Mouse (Mus musculus) right cerebral cortex, postnatal 36 days (tissue): ENCODE measurements around the gene Paics.
"Not testable (repeated sequence)": the region's sequence is repeated elsewhere in the genome, so short reads cannot be mapped to it uniquely, and the experiment has no call there.

Experiments used
- DNase-seq, 2 experiments: peaks; one replicate each; pipeline ENCODE4 v3.0.0; 2022; ENCODE audit warnings: low spot score in 2 of 2, mixed read lengths in 1 of 2

The Paics gene

GRCm38 (mm10) chr5:76952112-76953040 lies 1.3 kb downstream of the Paics start:
- DNase-seq, result no peak

DNA sequence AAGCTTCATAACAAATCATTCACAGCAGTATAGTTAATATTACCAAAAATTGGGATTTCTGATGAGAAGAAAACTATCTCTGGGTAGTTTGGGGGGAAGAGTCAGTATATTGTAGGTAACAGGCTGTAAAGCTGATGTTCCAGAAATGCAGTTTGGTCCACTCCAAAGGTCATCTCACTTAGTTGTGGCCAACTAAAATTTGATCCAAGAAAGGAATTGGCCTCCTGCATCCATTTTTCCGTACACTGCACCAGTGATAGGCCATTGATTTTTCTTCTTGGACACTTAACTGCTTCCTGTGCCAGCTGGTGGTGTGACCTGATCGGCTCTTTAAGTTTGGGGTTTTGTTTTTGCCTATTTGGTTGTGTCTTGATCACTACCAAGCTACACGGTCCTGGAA lies 2.7 kb downstream of the Paics start:
- no peak for DNase-seq

GRCm38 (mm10) chr5:76954271-76954900 lies 3.3 kb downstream of the Paics start:
- no peak for DNase-seq

GRCm38 (mm10) chr5:76955474-76955873 lies 4.4 kb downstream of the Paics start:
- DNase-seq, result no peak

GRCm38 (mm10) chr5:76957954-76958353 lies 6.8 kb downstream of the Paics start:
- no peak for DNase-seq

GRCm38 (mm10) chr5:76959587-76959986 lies 8.5 kb downstream of the Paics start:
- no peak for DNase-seq

- no peak for DNase-seq
These were observed 11.4 kb downstream of the Paics start for GRCm38 (mm10) chr5:76962545-76962944.

DNA sequence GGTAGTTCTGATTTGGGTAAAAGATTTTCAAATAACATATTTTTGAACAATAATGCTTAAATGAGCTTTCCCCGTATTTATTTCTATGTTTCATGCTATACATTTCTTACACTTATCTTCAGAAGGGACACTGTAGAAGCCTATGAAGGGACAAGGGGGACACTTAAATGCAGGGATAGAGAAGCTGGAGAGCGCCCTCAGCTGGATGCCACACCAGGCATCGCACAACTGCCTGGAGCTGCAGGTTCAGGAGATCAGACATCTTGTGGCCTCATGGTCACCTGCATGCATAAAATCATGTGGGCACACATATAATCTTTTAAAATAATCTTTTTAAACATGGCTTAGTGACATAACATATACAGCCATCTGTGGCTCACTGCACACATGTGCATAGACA lies 13.5 kb downstream of the Paics start:
- DNase-seq, result no peak

- DNase-seq, result no peak
These were observed 18.1 kb downstream of the Paics start for GRCm38 (mm10) chr5:76969250-76969649.

DNA sequence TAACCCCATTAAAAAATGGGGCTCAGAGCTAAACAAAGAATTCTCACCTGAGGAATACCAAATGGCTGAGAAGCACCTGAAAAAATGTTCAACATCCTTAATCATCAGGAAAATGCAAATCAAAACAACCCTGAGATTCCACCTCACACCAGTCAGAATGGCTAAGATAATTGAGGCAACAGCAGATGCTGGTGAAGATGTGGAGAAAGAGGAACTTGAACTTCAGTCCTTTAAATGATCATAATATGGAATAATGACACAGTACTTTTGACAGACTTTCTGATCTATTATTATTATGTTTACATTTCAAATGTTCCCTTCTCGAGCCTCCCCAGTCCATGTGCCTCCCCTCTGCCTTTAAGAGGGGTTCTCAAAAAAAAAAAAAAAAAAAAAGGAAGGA lies 20.0 kb downstream of the Paics start:
- not testable (repeated sequence) for DNase-seq

DNA sequence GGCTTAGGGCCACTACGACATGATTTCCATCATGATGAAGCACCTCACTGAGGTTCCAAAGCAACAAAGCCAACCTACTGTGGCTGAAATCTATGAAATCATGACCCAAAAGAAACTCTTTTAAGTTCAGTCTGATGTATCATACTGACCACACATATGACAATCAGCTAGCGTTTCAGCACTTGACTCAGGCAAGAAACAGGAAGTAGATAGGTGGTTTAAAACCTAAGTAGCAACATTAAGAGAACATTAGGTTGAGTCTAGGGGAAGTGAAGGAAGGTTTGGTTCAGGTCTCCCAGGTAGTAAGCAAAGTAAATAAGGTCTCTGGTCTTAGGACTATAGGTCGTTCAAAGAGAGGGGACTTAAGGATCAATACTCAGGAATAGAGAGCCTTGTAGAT lies 22.4 kb downstream of the Paics start:
- no peak for DNase-seq

DNA sequence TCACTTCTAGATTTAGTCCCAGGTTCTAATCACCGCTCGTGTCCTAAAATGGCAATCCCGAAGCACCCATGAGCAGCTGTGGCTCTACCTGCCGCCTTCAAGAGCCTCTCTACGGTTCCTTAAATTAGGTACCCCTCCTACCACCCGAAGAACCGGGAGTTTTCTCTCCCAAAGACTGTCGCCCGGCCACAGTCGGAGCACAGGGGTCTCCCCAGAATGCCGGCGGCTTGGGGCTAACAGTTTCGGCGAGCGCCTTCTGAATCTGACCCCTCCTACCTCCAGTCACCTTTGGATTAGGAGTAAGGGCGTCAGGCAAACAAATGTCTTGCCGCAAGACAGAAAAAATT lies 23.1 kb downstream of the Paics start:
- DNase-seq, result no peak

- peak; percentile 68 to 72 for DNase-seq
These were observed 23.6 kb downstream of the Paics start, which contains the start of gene Srp72 for GRCm38 (mm10) chr5:76974554-76975285. Gene Srp72, plus strand, starts transcription at chr5:76974683.

GRCm38 (mm10) chr5:76975736-76976135 lies 24.6 kb downstream of the Paics start:
- DNase-seq, result no peak

DNA sequence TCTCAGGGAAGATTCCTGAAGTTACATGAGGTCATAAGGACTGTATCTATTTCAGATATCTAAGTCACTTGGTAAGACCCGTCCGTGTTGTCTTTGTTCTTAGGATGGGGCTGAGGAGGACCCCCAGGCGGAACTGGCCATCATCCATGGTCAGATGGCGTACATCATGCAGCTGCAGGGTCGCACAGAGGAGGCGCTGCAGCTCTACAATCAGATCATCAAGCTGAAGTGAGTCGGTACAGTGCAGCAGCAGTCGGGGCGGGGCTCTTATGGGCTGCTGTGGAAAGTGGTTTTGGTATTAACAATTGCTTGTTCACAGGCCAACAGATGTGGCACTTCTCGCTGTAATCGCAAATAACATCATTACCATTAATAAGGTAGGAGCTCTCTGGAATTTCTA lies 32.9 kb downstream of the Paics start:
- no peak for DNase-seq

GRCm38 (mm10) chr5:76990789-76991188 lies 39.7 kb downstream of the Paics start:
- DNase-seq, result no peak

DNA sequence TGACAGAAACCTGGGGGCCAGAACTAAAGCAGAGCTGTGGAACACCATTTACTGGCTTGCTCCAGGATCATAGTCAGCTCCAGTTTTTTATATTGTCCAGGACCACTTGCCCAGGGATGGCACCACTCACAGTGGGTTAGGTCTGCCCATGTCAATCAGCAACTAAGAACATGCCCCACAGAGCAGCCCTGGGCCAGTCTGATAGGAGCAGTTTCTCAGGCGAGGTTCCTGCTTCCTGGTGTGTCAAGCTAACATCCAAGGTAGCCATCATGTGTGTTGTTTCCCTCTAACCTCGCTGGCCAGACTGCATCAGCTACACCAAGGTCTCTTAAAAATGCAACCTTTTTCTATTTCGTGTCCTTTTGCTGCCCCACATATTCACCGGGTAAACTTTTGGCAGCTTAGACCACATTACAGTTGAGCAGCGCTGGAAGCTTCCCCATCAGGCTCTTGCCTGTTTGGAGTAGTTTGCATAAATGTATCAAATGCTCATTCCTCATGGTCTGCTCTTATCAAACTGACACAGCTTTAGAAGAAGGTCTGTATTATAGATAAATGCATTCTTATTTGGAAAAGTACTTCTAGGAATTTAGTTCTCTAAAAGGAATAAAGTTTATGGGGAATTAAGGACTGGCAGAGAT lies 42.2 kb downstream of the Paics start:
- no peak for DNase-seq

DNA sequence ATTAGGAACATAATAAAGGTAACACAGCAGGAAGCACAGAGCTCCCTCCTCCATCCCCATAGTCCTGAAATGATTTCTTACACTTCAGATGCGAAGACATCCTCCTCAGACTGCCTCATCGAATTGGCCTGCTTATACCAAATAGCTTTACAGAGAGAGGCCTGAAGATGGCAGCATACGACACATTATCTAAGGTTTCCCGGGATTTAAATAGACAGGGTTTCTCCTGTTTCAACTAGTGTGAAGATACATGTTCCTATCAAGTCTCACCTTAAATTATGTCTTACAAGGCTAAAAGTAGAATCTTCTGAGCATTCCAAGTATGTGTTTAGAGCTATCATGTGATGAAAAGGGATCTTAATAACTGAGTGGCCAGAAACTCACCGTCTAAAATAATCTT lies 47.3 kb downstream of the Paics start:
- DNase-seq, result no peak

DNA sequence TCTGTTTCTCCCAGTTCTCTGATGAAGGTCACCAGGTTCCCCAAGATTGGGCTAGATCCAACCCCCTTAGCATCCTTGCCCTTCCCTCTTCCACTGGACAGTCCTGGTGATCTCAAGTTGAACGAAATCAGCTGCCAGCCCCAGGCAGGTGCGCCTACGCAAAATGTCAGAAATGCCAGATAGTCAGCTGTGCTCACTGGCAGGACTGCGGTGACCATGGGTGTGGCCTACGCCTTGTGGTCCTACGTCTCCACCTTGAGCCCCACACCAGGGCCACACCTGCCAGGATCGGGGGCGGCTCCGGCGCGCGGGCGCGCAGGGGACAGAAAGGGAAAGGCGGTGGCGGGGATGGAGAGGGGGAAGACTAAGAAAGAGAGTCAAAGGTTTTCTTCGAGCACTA lies 50.1 kb downstream of the Paics start:
- no peak for DNase-seq

- no peak for DNase-seq
These were observed 53.1 kb downstream of the Paics start, which contains the start of gene Arl9 for GRCm38 (mm10) chr5:77004051-77004821. Gene Arl9, plus strand, starts transcription at chr5:77004055.

- no peak for DNase-seq
These were observed 59.2 kb downstream of the Paics start for GRCm38 (mm10) chr5:77010352-77010751.
